Mouse (Mus musculus) forelimb bud, embryonic 11.5 days (tissue): ENCODE measurements around the gene Ldb2.

Source experiments
- DNase-seq: peaks from one replicate; pipeline ENCODE4 v3.0.0-alpha.2; 2012; ENCODE audit warnings: low read depth, low spot score

Ldb2 gene

DNA sequence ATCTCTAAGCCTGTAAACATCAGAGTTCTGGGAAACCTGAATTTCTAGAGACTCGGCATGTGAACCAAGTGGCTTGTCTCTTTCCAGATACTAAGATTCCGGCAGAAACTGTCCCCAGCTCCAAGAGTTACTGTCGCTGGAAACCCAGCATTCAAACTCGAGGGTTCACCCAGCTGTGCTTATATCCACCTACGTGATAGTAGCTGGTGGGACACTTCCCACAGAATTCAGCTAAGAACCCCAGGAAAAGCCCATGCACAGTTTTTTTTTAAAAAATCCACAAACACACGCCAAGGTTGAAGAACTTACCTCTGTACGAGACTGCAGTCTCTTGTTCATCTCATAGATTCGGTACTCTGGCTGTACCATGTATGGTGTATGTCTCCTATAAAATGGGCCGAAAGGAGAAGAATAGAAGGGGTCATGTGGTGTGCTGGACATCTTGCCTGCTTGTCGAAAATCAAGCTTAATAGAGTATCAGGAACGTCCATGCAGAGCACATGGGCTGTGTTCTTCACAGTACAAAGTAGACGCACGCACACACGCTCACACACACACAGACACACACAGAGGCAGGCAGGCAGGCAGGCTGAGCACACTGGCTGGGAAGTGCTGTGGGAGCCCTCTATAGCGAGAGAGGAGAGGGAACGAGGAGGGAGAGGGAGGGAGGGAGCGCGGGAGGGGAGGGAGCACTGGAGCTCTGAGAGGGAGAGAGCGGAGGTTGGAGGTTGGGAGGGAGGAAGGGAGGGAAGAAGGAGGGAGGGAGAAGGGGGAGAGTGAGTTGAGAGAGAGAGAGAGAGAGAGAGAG is at the start of gene Ldb2:
Ldb2 (minus strand) TSS at position 628 of the 808 bp plus-strand sequence.
- peak; percentile 68 for DNase-seq

DNA sequence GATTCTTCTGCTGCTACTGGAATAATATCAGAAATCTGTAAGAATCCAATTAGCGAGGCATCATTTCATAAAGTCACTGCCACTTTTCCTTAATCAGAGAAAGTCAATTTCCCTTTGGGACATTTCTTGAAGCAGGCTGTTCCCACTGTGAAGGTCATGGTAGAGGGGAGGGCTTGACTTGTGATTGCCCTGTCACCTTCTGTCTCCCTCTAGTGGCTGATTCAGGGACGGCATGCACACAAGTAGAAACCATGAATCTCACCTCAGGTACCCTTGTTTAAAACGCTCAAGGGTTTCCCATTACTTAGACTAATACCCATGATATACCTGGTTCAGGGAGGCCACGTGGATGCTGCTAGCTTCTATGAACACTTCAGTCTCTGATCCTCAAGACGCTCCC is 31.8 kb upstream of the Ldb2 start:
- no peak for DNase-seq

DNA sequence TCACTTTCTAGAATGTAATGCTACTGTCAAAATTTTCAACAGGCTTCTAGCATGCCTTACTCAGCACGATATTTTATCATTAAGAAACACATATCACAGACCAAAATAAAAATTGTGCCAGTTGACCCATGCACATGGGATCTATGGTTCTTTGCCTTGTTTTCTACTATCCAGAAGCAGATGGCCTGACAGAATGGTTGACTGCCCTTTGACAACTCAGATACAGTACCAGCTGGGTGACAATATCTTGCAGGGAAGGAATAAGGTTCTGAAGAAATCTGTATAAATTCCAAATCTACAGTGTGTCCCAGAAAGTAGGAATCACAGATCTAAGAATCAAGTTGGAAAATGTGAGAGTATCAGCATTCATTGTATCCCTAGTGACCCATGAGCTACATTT is 16.0 kb upstream of the Ldb2 start:
- no peak for DNase-seq

DNA sequence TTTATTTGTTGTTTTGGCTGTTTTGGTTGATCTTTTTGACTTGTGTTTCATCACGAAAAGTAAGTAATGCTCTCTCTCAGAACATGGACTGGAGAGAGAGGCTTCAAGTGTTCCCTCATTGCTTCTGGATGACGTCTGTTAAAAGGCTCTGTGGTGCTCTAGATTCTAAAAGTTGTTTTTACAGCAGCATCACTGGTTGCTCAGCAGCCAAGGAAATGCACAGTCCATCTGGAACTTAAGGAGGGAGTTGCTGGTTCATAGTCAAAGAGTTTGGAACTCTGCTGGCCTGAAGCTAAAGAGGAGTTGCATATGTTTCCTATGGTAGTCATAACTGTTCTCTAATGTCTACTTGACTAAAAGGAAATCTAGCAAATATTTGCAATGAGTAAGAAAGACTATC is 6.5 kb upstream of the Ldb2 start:
- no peak for DNase-seq

DNA sequence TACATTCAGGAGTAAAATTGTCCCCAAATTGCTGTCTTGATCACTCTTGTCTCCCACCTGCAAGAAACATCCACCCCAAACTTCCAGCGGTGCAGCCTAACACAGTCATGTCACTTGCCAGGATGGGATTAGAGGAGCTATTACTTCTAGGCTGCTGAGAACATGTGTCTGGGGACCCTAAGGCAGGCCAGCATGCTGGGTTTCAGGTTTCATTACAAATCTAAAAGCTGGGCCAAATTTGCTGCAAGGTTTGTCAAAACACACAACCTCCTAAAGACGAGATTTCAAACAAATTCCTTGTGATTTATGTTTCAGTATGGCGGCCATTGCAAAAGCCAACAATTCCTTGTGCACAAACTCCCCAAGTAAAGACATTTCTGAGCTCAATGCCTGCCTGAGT is 1.6 kb upstream of the Ldb2 start:
- DNase-seq = peak; percentile 41

DNA sequence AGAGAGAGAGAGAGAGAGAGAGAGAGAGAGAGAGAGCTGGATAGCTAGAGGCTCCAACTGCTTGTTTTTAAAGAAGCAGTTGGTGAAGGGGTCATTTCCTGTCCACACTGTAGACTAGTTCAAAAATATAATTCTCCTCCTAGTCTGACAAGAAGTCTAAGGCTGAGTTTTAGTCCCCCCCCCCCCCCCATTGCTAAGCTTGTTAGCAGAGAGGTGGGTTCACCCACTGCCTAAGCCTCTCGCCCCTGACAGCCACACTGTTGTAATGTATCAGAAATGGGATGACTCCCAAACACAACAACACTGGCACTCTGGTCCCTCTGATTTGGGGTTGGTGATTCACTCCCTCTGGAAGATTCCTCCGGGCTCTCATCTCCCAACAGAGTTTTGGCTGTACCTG is 381 bp upstream of the Ldb2 start:
- no peak for DNase-seq

DNA sequence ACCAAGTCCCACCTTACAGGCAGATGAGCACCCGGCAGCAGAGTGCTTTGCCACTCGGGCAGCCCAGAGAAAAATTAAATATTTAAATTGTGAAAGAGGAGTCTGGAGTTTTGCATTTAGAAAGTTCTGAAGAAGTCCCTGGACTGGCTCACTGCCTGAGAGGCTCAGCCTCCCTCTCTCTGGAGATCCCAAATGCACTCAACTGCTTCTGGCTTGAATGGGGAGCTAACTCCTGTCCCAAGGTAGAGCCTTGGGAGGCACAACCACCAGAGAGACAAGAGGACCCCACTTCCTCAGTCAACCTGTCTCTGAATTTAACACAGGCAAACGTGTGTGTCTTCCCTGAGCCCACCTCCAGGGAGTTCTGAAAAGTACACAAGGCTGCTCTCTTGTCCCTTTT is 987 bp downstream of the Ldb2 start:
- peak; percentile 9 for DNase-seq

DNA sequence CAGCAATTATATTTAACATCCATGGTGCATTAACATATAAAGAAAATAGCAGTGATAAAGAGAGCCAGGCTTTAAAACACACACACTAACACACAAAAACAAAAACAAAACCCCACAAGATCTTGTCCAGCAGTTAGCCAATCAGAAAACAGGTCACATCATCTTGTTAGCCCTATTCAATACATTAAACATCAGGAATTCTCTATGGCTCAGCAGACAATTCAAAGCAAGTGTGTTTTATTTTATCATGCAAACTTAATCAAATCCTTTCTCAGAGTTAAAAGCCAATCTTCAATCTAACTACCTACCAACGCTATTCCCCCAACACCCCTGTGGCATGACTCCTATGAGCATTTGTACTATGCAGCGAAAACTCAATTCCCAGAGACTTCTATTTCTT is 1.4 kb downstream of the Ldb2 start:
- no peak for DNase-seq

DNA sequence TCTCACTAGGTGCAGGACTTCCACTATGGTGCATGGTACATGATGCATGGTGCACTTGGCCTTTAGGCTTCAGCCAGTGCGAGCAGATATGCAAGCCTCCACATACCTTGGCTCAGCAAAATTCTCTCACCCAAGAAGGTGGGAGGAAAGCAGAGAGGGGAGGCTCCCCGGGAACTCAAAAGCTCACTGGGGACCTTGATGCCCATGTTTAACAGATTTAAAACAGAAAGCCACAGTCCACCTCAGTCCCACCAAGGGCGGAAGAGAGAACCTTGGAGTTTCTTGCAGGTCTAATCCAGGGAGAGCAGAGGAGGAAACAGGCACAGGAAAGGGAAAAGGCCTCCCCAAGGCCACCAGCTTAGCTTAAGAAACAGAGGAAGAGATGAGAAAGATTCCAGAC is 14.9 kb downstream of the Ldb2 start:
- no peak for DNase-seq

DNA sequence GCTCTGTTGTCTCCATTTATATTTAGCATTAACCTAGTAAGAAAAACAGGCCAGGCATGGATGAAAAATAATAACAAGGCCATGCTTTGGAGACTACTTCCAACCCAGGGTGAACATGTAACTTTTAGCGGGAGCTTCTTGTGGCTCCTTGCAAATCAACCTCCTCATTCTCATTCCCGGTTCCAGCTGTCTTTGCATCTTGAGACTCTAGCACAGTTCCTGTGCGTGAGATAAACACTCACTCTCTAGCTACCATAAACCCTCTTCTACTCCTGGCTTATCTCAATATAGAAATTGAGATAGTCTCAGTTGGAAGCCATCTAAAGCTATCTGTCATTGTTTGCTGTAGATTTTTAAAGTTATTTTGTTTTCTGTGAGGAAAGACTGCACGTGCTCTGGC is 20.1 kb downstream of the Ldb2 start:
- DNase-seq = no peak

DNA sequence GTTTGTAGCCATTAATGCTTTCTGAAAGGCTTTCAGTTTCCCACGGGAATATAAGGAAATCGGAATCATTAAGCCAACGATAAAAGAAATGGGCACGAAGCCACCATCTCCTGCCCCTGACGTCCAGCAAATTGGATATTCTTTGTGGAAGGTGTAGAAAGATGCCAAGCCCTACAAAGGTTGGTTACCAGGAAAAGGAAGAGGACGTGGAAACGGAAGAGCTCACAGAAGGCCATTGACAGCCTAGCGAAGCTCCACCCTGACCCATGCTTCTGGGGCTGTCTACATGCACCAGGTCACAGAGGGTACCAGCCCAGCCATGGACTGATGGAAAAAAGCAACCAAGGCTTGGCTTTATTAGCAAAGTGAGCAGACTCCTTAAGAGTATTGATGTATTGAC is 31.0 kb downstream of the Ldb2 start:
- DNase-seq = no peak

DNA sequence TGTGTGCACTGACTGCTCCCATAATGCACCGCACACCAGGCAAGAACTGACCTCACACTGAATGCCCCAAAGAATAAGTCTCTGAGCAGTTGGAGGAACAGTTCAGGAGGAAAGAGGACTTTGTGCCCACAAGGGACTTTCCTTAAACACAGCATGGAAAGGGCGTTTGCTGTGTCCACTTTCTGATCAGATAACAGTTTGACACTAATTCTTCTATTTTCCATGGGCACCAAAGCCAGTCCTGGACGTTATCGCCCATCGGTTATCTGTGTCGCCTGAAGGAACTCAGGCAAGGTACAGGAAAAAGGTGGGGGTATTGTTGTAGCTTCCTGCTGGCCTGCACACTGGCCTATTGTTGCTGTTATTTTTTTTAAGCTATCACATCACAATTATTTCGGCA is 34.6 kb downstream of the Ldb2 start:
- DNase-seq = no peak

DNA sequence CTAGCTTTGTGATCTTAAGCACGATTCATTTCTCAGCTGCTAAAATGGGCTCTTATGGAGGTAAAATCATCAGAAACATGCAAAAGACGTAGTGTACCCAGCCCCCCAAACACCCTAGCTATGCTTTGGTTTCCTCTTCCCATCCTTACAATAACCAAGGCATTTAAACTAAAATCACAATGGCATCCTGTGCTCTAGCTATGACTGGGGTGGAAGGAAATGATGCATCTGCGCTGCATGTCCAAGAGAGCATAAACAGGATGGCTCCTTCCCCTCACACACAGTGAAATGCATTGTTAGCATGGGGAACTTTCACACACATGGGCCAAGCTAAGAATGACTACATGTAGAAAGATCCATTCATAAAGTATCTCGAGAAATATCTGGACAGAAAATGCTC is 40.3 kb downstream of the Ldb2 start:
- DNase-seq = no peak

DNA sequence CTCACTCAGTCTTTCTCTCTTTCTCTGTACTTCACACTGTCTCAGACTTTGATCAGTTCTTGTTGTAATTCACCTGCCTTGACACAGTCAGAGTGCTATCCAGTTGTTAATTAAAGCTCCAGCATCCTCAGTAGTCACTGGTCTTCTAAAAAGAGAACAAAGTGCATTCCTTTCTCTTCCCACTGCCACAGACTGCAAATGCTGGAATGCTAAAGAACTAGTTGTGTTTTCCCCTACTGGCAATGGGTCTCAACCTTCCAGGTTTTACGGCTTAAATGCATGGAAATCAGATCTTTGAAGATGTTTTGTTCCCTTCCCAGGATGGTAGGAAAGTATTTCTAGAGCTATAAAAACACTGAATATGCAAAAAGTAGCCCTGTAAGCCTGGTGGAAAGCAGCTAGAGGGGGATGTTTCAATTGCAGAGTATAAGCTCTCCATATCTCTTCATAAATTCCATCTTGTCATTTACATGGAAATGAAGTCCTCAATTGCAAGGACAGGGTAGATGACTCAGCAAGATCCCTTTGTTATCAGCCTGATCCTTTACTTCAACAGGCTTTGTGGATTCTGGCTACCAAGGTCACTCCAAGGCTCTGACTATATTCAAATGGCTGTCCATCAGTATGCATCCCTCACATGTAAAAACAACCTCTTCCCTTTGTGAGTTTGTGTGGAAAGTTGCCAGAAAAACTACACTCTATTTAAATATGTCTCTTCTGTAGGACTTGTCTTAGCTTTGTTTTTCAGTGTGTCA is 45.1 kb downstream of the Ldb2 start:
- DNase-seq = no peak

DNA sequence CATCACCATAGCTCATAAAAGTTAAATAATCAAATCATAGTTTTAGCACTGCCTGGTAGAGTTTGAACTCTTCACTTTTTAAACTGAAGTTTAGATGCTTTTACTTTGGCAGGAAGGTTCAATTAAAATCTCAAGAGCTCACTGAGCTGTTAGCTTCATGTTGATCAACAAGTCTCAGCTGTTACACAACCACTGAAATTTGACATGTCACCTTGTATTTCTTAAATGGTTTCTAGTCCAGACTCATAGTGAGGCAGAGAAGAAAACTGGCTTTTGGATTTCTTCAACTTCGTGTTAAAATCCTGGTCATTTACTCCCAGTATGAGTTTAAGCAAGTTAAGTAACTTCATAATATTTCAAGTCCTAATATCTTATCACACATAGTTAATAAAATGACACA is 53.8 kb downstream of the Ldb2 start:
- DNase-seq = no peak

DNA sequence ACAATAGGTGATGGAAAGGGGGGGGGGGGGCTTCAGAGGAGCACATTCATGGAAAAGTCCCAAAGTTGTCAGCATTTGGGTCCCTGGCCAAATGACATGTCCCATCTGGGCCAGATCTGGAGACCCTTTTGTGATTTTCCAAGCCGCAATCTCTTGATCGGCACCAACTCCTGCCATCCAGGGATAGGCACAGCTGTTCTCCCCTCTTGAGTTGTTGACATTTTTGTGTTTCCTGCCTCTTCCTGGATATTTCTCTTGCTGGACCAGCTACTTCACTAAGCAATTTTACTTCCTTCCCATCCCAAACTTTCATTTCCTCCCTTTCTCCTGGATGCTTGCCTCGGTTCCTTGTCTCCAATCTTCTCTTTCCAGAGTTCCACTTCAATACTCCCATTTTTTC is 63.1 kb downstream of the Ldb2 start:
- no peak for DNase-seq

DNA sequence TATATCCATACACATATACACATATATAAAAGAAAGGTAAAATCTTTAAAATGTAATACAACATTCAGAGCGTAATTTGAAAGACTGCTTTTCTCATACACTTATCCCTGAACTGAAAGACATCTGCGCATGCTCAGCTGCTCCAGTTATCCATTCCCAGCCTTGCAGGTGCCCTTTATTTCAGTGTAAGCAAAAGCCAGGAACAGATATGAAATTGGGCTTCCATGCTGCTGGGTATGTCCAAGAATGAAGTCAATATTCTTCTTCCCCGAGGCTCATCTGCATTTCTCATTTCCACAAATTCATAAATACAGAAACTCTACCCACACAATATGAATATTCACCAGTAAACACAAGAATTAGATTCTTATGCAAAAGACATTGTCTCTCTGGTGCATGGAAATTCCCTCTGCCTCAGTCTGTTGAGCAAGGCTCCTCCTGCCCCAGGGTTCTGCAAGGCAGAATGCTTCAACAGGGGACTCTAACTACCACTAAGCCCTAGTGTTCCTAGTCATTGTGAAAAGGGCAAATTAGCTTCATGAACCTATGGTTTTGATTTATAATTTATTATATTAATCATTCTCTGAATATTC is 65.3 kb downstream of the Ldb2 start:
- no peak for DNase-seq

DNA sequence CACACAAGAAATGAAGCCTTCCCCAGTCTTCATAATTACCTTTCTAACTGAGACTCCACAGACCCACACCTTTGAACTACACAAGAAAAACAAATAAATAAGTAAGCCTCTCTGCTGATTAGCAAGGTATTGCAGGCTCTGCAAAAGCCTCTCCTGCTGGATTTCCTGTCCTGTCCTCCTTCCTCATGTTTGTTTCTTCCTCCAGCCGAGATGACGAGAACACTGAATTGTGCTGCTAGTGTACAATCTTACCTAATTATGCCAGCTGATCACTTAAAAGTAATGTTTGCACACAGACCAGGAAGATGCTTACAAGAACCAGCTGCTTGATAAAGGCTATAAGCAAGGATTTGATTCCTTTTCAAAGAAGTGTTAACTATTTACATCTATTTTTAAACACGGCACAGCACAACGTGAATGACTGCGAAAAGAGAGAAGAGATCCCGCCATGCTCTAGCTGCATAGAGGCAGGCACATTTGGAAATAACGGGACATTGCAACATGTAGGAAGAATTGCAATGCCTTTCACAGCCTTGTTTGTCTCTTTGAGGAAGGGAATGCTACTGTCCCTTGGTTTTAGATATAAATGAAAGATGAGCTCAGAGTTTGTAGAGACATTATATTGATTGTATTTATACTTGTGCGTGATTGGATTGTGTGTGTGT is 69.7 kb downstream of the Ldb2 start:
- no peak for DNase-seq

DNA sequence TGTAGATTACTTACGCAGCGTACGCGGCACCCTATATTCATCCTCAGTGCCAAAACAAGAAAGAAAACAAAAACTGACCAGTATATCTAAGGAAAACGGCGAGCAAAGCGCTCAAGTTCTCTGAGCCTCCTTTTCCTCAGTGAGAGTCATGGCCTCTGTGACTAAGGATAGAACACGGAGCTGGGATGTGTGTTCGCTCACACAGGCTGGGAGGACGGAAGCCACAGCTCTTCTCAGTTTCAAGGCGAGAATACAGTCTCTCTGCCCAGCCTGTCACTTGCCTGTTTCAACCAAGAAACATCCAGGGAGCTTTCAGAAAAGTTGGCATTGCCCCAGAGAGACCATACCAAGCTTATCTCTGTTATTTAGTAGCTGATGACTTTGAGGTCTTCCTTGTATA is 71.5 kb downstream of the Ldb2 start:
- DNase-seq = no peak

DNA sequence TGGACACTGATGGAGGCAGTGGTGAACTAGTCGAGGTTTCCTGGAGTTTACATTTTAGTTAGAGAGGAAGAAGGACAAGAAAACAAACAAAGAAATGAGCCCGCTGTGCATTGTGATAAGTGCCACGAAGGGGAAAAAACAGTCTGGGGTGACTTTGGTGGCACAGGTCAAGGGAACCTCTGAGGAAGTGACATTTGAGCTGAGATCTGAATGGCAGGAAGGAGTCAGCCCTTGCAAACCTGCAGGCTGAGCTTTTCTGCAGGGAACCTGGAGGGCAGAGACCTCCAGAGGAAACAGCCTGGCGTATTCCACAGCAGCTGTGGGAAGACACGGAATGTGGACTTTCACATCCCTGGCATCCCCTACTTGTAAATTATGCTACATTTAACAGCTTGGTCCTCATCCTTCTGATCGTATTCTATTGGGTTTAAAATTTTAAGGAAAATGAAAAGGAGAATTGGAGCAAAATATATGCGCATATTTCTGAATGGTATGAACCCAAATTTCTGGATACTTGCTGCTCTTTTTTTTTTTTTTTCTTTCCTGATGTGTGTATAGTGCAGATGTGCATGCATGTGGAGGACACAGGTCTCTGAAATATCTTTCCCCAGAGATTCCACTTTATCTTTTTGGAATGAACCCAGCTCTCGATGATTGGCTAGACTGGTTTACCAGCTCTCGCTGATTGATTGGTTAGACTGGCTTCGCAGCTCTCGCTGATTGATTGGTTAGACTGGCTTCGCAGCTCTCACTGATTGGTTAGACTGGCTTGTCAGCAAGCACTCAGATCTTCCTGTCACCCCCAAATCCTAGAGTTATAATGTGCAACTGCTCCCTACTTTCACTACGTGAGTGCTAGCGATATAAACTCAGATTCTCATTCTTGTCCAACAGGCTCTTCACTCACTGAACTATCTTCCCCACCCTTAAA is 72.7 kb downstream of the Ldb2 start:
- DNase-seq = peak; percentile 13

DNA sequence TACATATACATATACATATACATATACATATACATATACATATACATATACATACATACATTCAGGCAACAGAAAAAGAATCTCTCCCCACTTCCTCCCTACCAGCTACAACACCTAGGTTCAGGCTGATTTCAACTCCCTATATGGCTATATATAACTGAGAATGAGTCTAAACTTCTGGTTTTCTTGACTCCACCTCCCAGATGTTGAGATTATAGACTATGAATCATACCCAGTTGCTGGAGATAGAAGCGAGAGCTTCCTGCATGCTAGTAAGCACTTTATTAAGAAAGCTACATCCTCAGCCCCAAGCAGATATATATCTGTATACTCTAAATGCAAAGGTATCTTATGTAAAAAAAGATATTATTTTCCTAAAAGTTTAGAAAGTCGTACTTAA is 74.0 kb downstream of the Ldb2 start:
- DNase-seq = no peak
